Mouse (Mus musculus) hindbrain, embryonic 11.5 days (tissue): ENCODE data around the gene Nedd9. TPM values are rescaled to one million over a fixed set of nuclear protein-coding genes. Genes with fewer than 3 reads are reported as not detected.

ENCODE experiments used
- ATAC-seq: fragments of 200-750 bp; cut with Nextera tagmentation; 2 replicates; pipeline ENCODE4 v1.8.0; 2017; ENCODE audit warnings: mild to moderate bottlenecking, moderate TSS enrichment, moderate library complexity; ENCODE audit not compliant: low FRiP score
- DNase-seq: peaks from one replicate; pipeline ENCODE4 v3.0.0-alpha.2; 2015; ENCODE audit warnings: low spot score
- H3K27ac ChIP-seq: fragments of 300-500 bp; sonication (generic); 2 replicates; pipeline ENCODE4 v1.5.1; 2014; ENCODE audit warnings: mild to moderate bottlenecking, low read depth, low read length
- H3K27me3 ChIP-seq: fragments of 300-500 bp; sonication (generic); 2 replicates; pipeline ENCODE4 v1.6.1; 2014; ENCODE audit warnings: mild to moderate bottlenecking, low read length, moderate library complexity, mixed read lengths; ENCODE audit not compliant: control insufficient read depth, insufficient read depth
- H3K36me3 ChIP-seq: fragments of 300-500 bp; sonication (generic); 2 replicates; pipeline ENCODE4 v1.6.1; 2014; ENCODE audit warnings: mild to moderate bottlenecking, low read length, moderate library complexity, mixed read lengths; ENCODE audit not compliant: control insufficient read depth, insufficient read depth
- H3K4me1 ChIP-seq: fragments of 300-500 bp; sonication (generic); replicated peaks from 2 replicates; pipeline ENCODE4 v1.6.1; 2014; ENCODE audit warnings: low read length, mixed read lengths; ENCODE audit not compliant: control insufficient read depth, insufficient read depth
- H3K4me2 ChIP-seq: fragments of 300-500 bp; sonication (generic); replicated peaks from 2 replicates; pipeline ENCODE4 v1.6.1; 2014; ENCODE audit warnings: mild to moderate bottlenecking, low read depth, low read length
- H3K4me3 ChIP-seq: fragments of 300-500 bp; sonication (generic); 2 replicates; pipeline ENCODE4 v1.5.1; 2014; ENCODE audit warnings: low read depth, low read length
- H3K9ac ChIP-seq: fragments of 300-500 bp; sonication (generic); 2 replicates; pipeline ENCODE4 v1.6.1; 2014; ENCODE audit warnings: low read depth, low read length
- H3K9me3 ChIP-seq: fragments of 300-500 bp; sonication (generic); 2 replicates; pipeline ENCODE4 v1.6.1; 2016; ENCODE audit warnings: low read length; ENCODE audit not compliant: control insufficient read depth
- WGBS: fragments of 180-500 bp; shearing (Covaris S2); extraction: QIAGEN DNeasy Blood & Tissue Kit; methylation state at CpG from one replicate; pipeline ENCODE4 v1.1.7; 2014; 5-methylcytosine and 5-hydroxymethylcytosine counted together
- polyA plus RNA-seq: library from polyadenylated mRNA; unstranded; fragments of >200 nt; fragmentation: Nextera tagmentation; extraction: Ambion mirVana; gene quantifications from 2 replicates; pipeline ENCODE4 v1.2.1, GENCODE M21; 2014

Gene Nedd9
- polyA plus RNA-seq, 1 experiment from 2014 or later: 22.6 TPM

DNA sequence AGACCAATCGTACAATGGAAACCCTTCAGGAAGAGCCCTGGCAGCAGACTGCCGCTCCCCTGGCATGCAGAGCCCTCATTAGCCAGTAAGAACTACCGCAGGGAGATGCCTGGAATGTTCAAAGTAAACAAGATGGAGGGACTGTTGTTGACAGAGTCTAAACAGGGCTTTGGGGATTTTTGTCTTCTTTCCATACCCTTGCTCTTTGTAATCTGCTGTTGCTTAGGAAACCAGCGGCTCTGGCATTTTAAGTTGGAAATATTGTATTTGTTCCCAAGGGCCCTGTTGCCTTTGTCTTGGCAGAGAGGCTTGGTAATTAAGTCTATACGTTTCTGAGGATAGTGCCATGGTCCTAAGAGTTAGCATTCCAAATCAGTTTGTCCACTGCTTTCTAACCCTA, 134.8 kb downstream of the Nedd9 start:
- no peaks in the 10 kb centered on the region for H3K27me3 ChIP-seq
- H3K4me1 ChIP-seq: no peaks in the 10 kb centered on the region
- no peak overlapping the region for H3K9ac ChIP-seq
- peak; percentile 44 for DNase-seq
- no peaks in the 10 kb centered on the region for H3K9me3 ChIP-seq
- H3K27ac ChIP-seq: no peak overlapping the region
- 0 out of 2 replicates have a peak, but pooled peaks have one; percentile 25 for ATAC-seq
- no peak overlapping the region for H3K4me3 ChIP-seq
- no peak overlapping the region for H3K4me2 ChIP-seq
- WGBS: 28% methylated on average over 5 of the region's 5 CpGs
- no peaks in the 10 kb centered on the region for H3K36me3 ChIP-seq

DNA sequence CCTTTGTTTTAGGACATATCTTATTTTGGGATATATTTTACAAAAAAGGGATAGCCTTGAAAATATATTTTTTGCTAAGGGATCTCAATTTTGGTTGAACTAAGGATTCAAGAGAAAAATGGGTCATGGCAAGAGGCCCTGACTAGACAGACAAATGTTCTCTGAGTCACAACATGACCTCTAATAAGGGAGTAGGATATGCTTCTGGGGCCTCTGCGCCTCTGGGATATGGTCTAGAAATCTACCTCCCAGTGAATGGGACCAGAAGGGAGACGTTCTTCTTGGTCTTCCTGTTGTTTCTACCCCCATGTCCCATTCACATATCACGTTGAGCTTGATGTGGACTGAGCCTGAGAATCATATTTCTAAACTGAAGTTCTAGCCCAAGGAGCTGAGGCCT, 136.6 kb downstream of the Nedd9 start:
- WGBS: 85% methylated on average over 3 of the region's 3 CpGs
- DNase-seq: no peak
- H3K4me1 ChIP-seq: no peaks in the 10 kb centered on the region

DNA sequence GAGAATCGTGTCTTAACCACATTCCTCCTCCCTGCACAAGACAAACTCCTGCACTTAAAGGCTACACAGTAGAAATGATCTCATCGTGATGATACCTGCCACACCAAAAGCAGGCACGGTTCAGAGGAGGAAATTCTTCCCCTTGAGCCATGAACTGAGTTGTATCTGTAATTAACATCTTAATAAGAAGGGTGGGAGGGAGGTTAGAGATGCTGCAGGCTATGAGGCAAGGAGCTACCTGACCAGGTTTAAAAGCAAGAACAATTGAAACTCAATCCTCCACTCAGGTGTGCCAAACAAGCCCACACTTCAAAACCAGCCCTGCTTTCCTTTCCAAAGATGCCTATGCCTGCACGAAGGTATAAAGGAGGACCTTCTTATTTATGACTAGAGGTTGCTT, 137.4 kb downstream of the Nedd9 start:
- no peaks in the 10 kb centered on the region for H3K36me3 ChIP-seq
- H3K4me1 ChIP-seq: no peaks in the 10 kb centered on the region
- DNase-seq: no peak
- no peak overlapping the region for H3K27ac ChIP-seq
- no peak overlapping the region for H3K9ac ChIP-seq
- no peaks in the 10 kb centered on the region for H3K27me3 ChIP-seq
- no peak overlapping the region for H3K4me3 ChIP-seq
- no peak for ATAC-seq
- WGBS: 61% methylated on average over 4 of the region's 4 CpGs
- H3K4me2 ChIP-seq: no peak overlapping the region
- H3K9me3 ChIP-seq: no peaks in the 10 kb centered on the region

More for the DNA sequence above, 136.6 kb downstream of the Nedd9 start:
- Histone ChIP-seq H3K27ac (no peak overlapping the region), H3K9ac (no peak overlapping the region), H3K36me3 (no peaks in the 10 kb centered on the region), H3K27me3 (no peaks in the 10 kb centered on the region), H3K9me3 (no peaks in the 10 kb centered on the region), H3K4me3 (no peak overlapping the region), H3K4me2 (no peak overlapping the region)
- no peak for ATAC-seq

DNA sequence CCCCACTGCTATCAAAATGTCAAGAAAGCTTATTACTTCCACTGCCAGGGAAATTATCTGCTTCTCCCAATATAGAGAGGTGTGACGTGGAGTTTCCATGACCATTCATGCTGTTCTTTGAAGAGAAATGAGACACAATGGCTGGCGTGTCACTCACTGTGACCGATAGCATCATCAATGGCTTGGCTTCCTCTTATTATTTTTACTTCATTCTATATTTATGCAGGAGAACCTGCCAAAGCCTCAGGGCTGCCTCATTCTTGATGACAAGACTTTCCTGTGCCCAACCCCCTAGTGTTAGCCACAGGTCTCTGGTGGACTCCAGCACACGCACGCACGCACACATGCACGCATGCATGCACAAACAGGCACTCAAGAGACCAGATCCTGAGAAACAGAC, 141.4 kb downstream of the Nedd9 start:
- Histone ChIP-seq H3K4me2 (no peak overlapping the region), H3K4me3 (no peak overlapping the region), H3K9ac (no peak overlapping the region), H3K9me3 (no peaks in the 10 kb centered on the region), H3K27me3 (no peaks in the 10 kb centered on the region), H3K27ac (no peak overlapping the region), H3K4me1 (no peaks in the 10 kb centered on the region), H3K36me3 (no peaks in the 10 kb centered on the region)
- ATAC-seq (no peak), DNase-seq (no peak)
- WGBS: 79% methylated on average over 7 of the region's 7 CpGs

DNA sequence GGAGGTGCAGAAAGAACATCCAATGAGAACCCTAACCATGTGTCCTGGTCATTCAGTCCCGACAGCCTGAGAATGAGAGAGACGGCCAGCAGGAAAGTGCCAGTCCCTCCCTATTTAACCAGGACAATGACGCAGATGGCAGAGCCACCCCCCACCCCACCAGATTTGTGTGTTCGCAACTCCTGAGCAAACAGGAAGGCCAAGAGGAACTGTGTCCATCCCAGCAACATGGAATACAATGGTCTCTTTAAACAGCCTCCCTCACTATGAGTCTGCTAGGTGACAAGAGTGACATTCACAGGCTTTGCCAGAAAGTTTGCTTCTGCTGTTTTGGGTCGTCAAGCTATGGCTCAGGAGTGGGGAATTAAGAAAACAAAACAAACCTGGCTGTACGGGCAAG, 141.9 kb downstream of the Nedd9 start:
- H3K4me2 ChIP-seq: no peak overlapping the region
- WGBS: 56% methylated on average over 6 of the region's 6 CpGs

DNA sequence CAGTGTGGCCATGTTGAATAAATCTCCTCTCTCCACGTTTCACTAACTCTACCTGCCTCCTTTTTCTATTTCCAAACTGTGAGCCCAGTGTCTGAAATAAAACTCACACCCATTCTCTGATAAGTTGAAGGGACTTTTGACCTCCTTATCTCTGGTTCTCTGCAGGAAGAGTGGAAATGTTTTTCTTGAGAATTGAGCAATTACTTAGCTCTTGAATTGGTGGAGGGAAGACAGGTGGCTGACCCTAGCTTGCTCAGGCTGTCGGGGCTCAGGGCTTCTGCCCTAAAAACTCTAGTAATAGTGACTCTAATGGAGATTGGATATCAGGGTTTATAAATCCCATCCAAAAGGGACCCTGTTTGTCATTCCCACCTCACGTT, 143.3 kb downstream of the Nedd9 start:
- H3K27me3 ChIP-seq: no peaks in the 10 kb centered on the region
- H3K36me3 ChIP-seq: no peaks in the 10 kb centered on the region
- H3K4me3 ChIP-seq: no peak overlapping the region
- 70% methylated on average over 3 of the region's 3 CpGs for WGBS
- DNase-seq (no peak), ATAC-seq (no peak)
- H3K4me1 ChIP-seq: no peaks in the 10 kb centered on the region
- no peak overlapping the region for H3K4me2 ChIP-seq
- H3K27ac ChIP-seq: no peak overlapping the region
- no peaks in the 10 kb centered on the region for H3K9me3 ChIP-seq
- no peak overlapping the region for H3K9ac ChIP-seq

More for the DNA sequence above, 141.9 kb downstream of the Nedd9 start:
- no peaks in the 10 kb centered on the region for H3K4me1 ChIP-seq
- H3K36me3 ChIP-seq: no peaks in the 10 kb centered on the region
- H3K9ac ChIP-seq: no peak overlapping the region
- H3K4me3 ChIP-seq: no peak overlapping the region
- DNase-seq (no peak), ATAC-seq (no peak)
- no peaks in the 10 kb centered on the region for H3K9me3 ChIP-seq
- H3K27ac ChIP-seq: no peak overlapping the region
- H3K27me3 ChIP-seq: no peaks in the 10 kb centered on the region

DNA sequence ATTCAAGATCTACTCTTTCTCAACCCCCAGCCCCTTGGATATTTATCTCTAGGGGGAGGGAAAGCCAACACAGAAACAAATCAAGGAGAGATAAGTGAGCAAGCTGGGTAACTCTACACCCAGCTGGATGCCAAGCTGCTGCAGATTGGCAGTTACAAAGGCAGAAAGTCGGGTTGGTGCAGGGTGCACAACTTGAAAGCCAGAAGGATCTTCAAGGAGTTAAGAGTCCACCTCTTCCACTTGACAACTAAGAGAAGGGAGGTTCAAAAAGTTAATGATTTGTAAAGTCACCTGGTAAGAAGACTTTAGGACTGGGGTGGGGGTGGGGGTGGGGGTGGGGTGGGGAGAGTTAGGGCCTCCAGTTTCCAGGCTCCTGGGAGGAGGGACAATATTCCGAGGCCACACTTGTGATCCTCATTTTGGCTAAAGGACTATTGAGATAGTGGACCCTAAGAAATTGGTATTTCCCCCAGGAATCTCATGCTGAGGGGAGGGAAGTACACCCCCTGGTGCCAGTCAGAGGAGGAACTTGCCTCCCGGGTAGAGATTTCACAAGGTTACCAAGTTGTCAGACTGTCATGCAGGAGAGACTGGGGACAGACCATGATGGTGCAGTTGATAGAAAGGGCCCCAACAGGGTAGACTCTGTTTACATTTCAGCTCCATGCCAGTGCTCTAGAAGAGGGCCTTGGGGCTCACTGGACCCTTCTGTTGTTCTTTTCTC, 143.8 kb downstream of the Nedd9 start:
- WGBS: 54% methylated on average over 3 of the region's 3 CpGs
- Histone ChIP-seq H3K27ac (no peak overlapping the region), H3K9me3 (no peaks in the 10 kb centered on the region), H3K9ac (no peak overlapping the region), H3K36me3 (no peaks in the 10 kb centered on the region), H3K4me1 (no peaks in the 10 kb centered on the region), H3K4me3 (no peak overlapping the region), H3K4me2 (no peak overlapping the region), H3K27me3 (no peaks in the 10 kb centered on the region)
- ATAC-seq: no peak
- DNase-seq: no peak

DNA sequence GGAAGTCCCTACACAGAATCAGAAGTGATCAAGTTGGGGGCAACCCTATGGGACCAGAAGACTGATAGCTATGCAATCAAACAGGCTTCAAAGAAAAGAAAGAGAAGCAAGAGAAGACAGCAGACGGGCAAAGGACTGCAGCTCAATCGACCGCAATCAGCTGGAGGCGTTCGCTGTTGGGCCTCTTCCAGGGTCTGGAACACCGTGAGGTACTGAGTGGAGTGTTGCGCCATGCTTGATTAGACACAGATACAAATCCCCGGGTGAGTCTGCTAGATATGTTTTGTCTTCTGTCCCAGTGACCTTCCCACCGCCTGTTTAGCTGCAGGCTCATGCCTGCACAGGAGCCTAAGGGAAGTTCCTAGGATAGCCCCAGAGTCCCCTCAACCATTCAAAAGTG, 145.7 kb downstream of the Nedd9 start:
- Histone ChIP-seq H3K4me2 (no peak overlapping the region), H3K36me3 (no peaks in the 10 kb centered on the region), H3K9ac (no peak overlapping the region), H3K27ac (no peak overlapping the region), H3K9me3 (no peaks in the 10 kb centered on the region), H3K4me1 (no peaks in the 10 kb centered on the region), H3K4me3 (no peak overlapping the region), H3K27me3 (no peaks in the 10 kb centered on the region)
- 79% methylated on average over 9 of the region's 9 CpGs for WGBS
- DNase-seq (no peak), ATAC-seq (no peak)

DNA sequence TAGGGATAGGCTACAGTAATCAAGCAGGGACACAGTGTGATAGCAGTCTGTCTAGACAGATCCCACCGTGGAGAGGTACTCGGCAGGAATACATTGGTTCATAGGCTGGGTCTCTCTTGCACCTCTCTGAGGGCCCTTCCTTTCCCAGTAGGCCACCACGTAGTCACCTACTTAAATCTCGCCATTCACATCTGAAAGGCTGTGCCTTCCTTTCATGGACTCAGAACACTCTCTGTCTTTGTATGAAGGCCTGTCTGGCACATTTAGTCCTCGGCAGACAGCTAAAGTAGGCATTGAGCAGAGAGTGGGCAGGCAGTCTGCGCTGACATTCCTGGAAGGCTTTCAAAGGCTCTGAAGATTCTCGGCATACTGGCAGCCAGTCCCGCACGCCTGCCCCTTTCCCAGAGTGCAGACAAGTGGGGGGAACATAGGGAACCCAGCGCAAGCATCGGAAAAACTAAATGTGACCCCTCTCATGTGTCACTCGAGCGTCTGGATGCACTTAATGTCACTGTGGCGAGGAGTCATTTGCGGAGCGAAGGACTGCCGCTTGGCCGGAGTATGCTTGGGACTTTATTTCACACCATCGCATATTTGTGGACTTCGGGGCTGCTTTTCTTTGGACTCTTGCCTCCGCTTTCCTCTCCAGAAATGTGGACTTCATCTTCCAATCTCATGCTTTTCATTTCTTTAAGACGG, 147.4 kb downstream of the Nedd9 start:
- no peak overlapping the region for H3K27ac ChIP-seq
- H3K4me1 ChIP-seq: no peaks in the 10 kb centered on the region
- no peaks in the 10 kb centered on the region for H3K36me3 ChIP-seq
- no peak for DNase-seq
- H3K9me3 ChIP-seq: no peaks in the 10 kb centered on the region
- H3K9ac ChIP-seq: no peak overlapping the region
- no peak overlapping the region for H3K4me2 ChIP-seq
- H3K27me3 ChIP-seq: no peaks in the 10 kb centered on the region
- ATAC-seq: no peak
- H3K4me3 ChIP-seq: no peak overlapping the region
- 74% methylated on average over 22 of the region's 22 CpGs for WGBS
